Mouse (Mus musculus) C2C12 (cell line): ENCODE measurements around the gene Cep57l1.

Experiments used
- CEBPB ChIP-seq: IDR thresholded peaks from one replicate; pipeline ENCODE4 v1.6.1; 2011; ENCODE audit warnings: low read depth, mild to moderate bottlenecking, control low read depth, moderate library complexity
- CTCF ChIP-seq: IDR thresholded peaks from one replicate; pipeline ENCODE4 v1.5.1; 2011; ENCODE audit not compliant: control insufficient read depth, insufficient read depth, insufficient read length

DNA sequence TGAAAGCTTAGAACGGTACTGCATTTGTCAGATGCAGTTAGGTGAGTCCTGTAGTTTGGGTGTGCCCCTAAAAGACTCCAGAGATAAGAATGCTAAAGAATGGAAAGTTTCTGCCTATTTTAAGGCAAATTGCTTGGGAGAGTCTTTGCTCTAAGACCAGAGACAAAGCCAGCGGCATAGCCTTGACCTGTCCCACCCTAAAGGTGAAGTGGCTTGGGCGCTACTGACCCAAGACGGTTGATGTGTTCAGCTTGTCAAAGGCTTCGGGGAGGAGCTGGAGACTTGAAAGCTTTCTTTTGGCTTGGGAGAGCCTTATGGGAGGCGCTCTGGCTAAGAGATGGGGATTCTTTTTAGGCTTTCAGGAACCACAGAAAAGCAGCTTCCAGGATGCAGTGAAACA is 17.3 kb downstream of the Cep57l1 start:
- TF ChIP-seq CTCF (no peak), CEBPB (no peak)
